Mouse (Mus musculus): ENCODE results near the gene Tubd1. TPM values are rescaled to one million over a fixed set of nuclear protein-coding genes. Genes with fewer than 3 reads are reported as not detected.

The Tubd1 gene
- polyA plus RNA-seq, 1 experiment from 2014 or later: 12.6 TPM

DNA sequence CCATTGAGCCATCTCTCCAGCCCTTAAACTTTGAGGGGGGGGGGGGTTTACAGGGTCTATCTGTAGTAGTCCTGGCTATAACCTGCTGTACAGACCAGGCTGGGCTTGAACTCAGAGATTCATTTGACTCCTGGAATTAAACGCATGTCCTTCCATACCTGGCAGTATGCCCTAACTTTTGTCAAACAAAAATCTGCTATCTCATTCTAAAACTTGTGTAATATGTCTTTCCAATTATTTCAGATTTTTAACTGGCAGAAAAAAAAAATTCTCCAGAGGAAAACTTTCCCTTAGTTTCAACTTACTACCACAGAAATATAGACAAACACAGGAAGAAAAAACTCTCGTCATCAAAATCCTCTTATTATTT lies 4.3 kb upstream of the Tubd1 start:
- WGBS: 94% methylated on average over 2 of the region's 2 CpGs
- H3K9me3 ChIP-seq (replicated peaks; ENCODE audit: control insufficient read depth, low read length): no peaks in the 10 kb centered on the region
- no peak for ATAC-seq (replicated peaks; ENCODE audit: insufficient number of reproducible peaks, low FRiP score, low TSS enrichment, low read depth)
- H3K27me3 ChIP-seq (ENCODE audit: control insufficient read depth, insufficient read depth, low read length): no peaks in the 10 kb centered on the region
- H3K4me3 ChIP-seq (ENCODE audit: low read depth, low read length): no peak overlapping the region
- no peaks in the 10 kb centered on the region for H3K36me3 ChIP-seq (replicated peaks; ENCODE audit: control insufficient read depth, insufficient read depth, low read depth, low read length)
- no peak overlapping the region for H3K9ac ChIP-seq (replicated peaks; ENCODE audit: low read length)
- peaks cover 2% of the 10 kb centered on the region; the same call in 1 of the 2 replicates for H3K4me1 ChIP-seq (ENCODE audit: control insufficient read depth, insufficient read depth, low read length)
- DNase-seq (ENCODE audit: low spot score): no peak
- H3K4me2 ChIP-seq (ENCODE audit: low read depth, low read length): no peak overlapping the region
- H3K27ac ChIP-seq (replicated peaks; ENCODE audit: low read depth, low read length): no peak overlapping the region

DNA sequence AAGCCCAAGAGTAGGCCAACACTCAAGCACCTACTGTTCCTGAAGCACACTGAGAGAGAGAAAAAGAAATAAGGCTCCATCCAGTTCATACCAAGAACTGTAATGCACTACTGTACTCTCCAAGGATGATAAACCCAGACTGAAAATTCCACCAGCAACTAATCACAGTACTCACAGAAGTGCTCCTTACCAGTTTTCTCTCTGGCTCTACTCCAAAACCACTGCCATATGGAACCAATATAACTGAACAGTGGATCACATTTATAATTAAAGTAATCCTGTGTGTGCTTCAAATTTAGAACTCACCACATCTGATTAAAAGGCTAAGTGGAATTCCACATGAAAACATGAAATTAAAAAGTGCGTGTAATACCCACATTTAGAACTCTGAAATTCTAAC lies 1.9 kb upstream of the Tubd1 start:
- WGBS: 51% methylated on average over 1 of the region's 1 CpGs
- no peak overlapping the region for H3K4me2 ChIP-seq (ENCODE audit: low read depth, low read length)
- ATAC-seq (replicated peaks; ENCODE audit: insufficient number of reproducible peaks, low FRiP score, low TSS enrichment, low read depth): no peak

DNA sequence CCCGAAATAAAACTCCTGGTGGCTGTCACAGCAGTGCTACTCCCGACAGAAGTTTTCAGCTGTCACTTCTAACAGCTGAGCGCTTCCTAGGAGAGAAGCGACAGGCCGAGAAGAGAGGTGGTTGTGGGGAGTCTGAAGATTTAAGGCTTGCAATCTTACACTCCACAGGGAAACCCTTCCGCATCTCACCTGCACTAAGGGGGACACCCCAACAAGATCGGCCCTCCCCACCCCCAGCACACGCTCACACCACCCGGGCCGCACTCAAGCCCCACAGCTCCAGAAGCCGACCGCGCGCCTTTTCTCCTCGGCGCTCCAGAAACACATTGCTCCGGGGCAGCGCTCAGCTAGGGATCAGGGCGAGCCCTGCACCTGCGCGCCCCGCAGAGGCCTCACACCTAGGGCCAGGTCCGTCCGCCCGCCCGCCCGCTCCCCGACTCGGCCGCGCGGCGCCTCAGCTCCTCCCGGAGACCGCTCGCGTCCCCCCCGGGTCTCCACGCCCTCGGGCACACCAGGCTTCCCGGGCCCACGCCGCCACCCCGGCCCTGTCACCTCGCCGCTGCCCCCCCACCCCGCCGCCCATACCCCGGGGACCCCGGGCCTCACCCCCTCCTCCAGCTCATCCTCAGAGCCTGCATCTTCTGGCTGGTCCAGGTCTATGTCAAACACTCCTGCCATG lies 692 bp upstream of the Tubd1 start:
- no peaks in the 10 kb centered on the region for H3K9me3 ChIP-seq (replicated peaks; ENCODE audit: control insufficient read depth, low read length)
- peaks cover 2% of the 10 kb centered on the region; the same call in 1 of the 2 replicates for H3K4me1 ChIP-seq (ENCODE audit: control insufficient read depth, insufficient read depth, low read length)
- peak overlapping the region; percentile 80 for H3K4me2 ChIP-seq (ENCODE audit: low read depth, low read length)
- no peaks in the 10 kb centered on the region for H3K27me3 ChIP-seq (ENCODE audit: control insufficient read depth, insufficient read depth, low read length)
- ATAC-seq (replicated peaks; ENCODE audit: insufficient number of reproducible peaks, low FRiP score, low TSS enrichment, low read depth) (peak; percentile 68), DNase-seq (ENCODE audit: low spot score) (peak; percentile 24)
- WGBS: 1% methylated on average over 46 of the region's 50 CpGs
- peak overlapping the region; percentile 96 for H3K4me3 ChIP-seq (ENCODE audit: low read depth, low read length)
- H3K36me3 ChIP-seq (replicated peaks; ENCODE audit: control insufficient read depth, insufficient read depth, low read depth, low read length): no peaks in the 10 kb centered on the region
- H3K27ac ChIP-seq (replicated peaks; ENCODE audit: low read depth, low read length): peak overlapping the region; percentile 73; the same call in 1 of the 2 replicates
- H3K9ac ChIP-seq (replicated peaks; ENCODE audit: low read length): peak overlapping the region; percentile 94

More for the DNA sequence above, 1.9 kb upstream of the Tubd1 start:
- DNase-seq (ENCODE audit: low spot score): peak; percentile 64
- Histone ChIP-seq H3K36me3 (replicated peaks; ENCODE audit: control insufficient read depth, insufficient read depth, low read depth, low read length) (no peaks in the 10 kb centered on the region), H3K27ac (replicated peaks; ENCODE audit: low read depth, low read length) (no peak overlapping the region), H3K4me3 (ENCODE audit: low read depth, low read length) (no peak overlapping the region), H3K9ac (replicated peaks; ENCODE audit: low read length) (no peak overlapping the region), H3K27me3 (ENCODE audit: control insufficient read depth, insufficient read depth, low read length) (no peaks in the 10 kb centered on the region), H3K4me1 (ENCODE audit: control insufficient read depth, insufficient read depth, low read length) (peaks cover 2% of the 10 kb centered on the region; the same call in 1 of the 2 replicates), H3K9me3 (replicated peaks; ENCODE audit: control insufficient read depth, low read length) (no peaks in the 10 kb centered on the region)

DNA sequence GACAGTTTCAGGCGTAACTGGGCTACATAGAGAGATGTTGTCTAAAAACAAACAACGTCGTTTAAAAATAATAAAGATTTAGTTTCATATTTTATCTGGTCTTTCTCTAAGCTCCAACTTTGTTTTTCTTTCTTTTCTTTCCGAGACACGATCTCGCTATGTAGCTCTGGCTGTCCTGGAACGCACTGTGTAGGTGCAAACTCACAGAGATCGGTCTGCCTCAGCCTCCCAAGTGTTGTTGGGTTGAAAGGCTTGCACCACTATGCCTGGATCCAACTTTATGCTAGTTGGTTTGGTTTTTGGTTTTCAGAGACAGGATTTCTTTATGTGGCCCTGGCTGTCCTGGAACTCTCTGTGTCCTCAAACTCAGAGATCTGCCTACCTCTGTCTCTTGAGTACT lies 765 bp downstream of the Tubd1 start:
- Histone ChIP-seq H3K4me1 (ENCODE audit: control insufficient read depth, insufficient read depth, low read length) (peaks cover 2% of the 10 kb centered on the region; the same call in 1 of the 2 replicates), H3K27ac (replicated peaks; ENCODE audit: low read depth, low read length) (no peak overlapping the region), H3K4me3 (ENCODE audit: low read depth, low read length) (peak overlapping the region; percentile 96), H3K9me3 (replicated peaks; ENCODE audit: control insufficient read depth, low read length) (no peaks in the 10 kb centered on the region), H3K27me3 (ENCODE audit: control insufficient read depth, insufficient read depth, low read length) (no peaks in the 10 kb centered on the region), H3K4me2 (ENCODE audit: low read depth, low read length) (peak overlapping the region; percentile 27; the same call in 1 of the 2 replicates), H3K9ac (replicated peaks; ENCODE audit: low read length) (peak overlapping the region; percentile 46), H3K36me3 (replicated peaks; ENCODE audit: control insufficient read depth, insufficient read depth, low read depth, low read length) (no peaks in the 10 kb centered on the region; the same call in 1 of the 2 replicates)
- DNase-seq (ENCODE audit: low spot score) (no peak), ATAC-seq (replicated peaks; ENCODE audit: insufficient number of reproducible peaks, low FRiP score, low TSS enrichment, low read depth) (no peak)
- WGBS: 77% methylated on average over 8 of the region's 8 CpGs

DNA sequence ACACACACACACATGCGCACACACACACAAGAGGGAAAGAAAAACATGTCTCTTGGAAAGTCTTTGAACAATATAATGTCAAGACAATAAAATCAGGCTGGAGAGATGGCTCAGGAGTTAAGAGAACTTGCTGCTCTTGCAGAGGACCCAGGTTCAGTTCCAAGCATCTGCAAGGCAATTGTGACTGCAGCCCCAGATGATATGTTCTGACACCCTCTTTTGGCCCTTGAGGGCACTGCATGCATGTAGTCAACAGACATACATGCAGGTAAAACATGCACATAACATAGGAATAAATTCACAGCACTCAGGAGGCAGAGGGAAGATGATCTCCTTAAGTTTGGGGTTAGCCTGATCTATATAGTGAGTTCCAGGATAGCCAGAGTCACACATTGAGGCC lies 2.6 kb downstream of the Tubd1 start:
- no peak overlapping the region for H3K9ac ChIP-seq (replicated peaks; ENCODE audit: low read length)
- WGBS: 95% methylated on average over 1 of the region's 1 CpGs
- H3K9me3 ChIP-seq (replicated peaks; ENCODE audit: control insufficient read depth, low read length): no peaks in the 10 kb centered on the region
- peaks cover 2% of the 10 kb centered on the region; the same call in 1 of the 2 replicates for H3K4me1 ChIP-seq (ENCODE audit: control insufficient read depth, insufficient read depth, low read length)
- no peak for ATAC-seq (replicated peaks; ENCODE audit: insufficient number of reproducible peaks, low FRiP score, low TSS enrichment, low read depth)
- no peak for DNase-seq (ENCODE audit: low spot score)
- no peaks in the 10 kb centered on the region for H3K27me3 ChIP-seq (ENCODE audit: control insufficient read depth, insufficient read depth, low read length)
- no peak overlapping the region for H3K4me2 ChIP-seq (ENCODE audit: low read depth, low read length)
- no peak overlapping the region for H3K4me3 ChIP-seq (ENCODE audit: low read depth, low read length)
- no peaks in the 10 kb centered on the region; the same call in 1 of the 2 replicates for H3K36me3 ChIP-seq (replicated peaks; ENCODE audit: control insufficient read depth, insufficient read depth, low read depth, low read length)
- no peak overlapping the region for H3K27ac ChIP-seq (replicated peaks; ENCODE audit: low read depth, low read length)

DNA sequence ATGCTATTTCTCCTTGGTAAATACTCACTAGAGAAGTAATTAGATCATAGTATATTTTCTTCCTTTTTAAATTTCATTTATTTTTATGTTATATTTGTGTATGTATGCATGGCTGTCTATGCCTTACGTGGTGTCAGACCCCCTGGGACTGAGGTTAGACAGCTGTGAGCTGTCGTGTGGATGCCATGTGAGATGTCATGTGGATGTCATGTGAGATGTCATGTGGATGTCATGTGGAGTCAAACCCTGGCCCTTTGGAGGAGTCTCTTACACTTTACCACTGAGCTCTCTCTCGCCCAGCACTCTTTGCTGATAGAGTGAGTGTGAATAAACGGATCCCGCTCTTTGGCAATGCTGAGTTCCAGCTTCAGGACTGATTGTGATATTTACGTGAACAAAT lies 8.7 kb downstream of the Tubd1 start:
- Histone ChIP-seq H3K4me1 (ENCODE audit: control insufficient read depth, insufficient read depth, low read length) (no peaks in the 10 kb centered on the region), H3K4me2 (ENCODE audit: low read depth, low read length) (no peak overlapping the region), H3K9ac (replicated peaks; ENCODE audit: low read length) (no peak overlapping the region), H3K27me3 (ENCODE audit: control insufficient read depth, insufficient read depth, low read length) (no peaks in the 10 kb centered on the region), H3K4me3 (ENCODE audit: low read depth, low read length) (no peak overlapping the region), H3K9me3 (replicated peaks; ENCODE audit: control insufficient read depth, low read length) (no peaks in the 10 kb centered on the region), H3K36me3 (replicated peaks; ENCODE audit: control insufficient read depth, insufficient read depth, low read depth, low read length) (no peaks in the 10 kb centered on the region; the same call in 1 of the 2 replicates), H3K27ac (replicated peaks; ENCODE audit: low read depth, low read length) (no peak overlapping the region)
- DNase-seq (ENCODE audit: low spot score): no peak
- no peak for ATAC-seq (replicated peaks; ENCODE audit: insufficient number of reproducible peaks, low FRiP score, low TSS enrichment, low read depth)
- 91% methylated on average over 6 of the region's 6 CpGs for WGBS

DNA sequence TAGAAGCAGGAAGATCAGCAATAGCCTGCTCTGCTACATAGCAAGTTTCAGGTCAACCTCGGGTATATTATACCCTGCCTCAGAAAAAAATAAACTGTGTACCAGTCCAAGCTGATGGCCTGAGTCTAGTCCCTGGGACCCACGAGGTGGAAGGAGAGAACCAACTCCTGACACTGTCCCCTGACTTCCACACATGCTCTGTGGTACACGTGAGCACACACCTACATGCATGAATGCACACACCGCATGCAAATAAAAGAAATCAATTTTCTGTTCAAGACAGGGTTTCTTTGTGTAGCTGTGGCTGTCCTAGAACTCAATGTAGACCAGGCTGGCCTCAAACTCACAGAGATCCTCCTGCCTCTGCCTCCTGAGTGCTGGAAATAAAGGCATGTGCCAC lies 13.5 kb downstream of the Tubd1 start:
- Histone ChIP-seq H3K27me3 (ENCODE audit: control insufficient read depth, insufficient read depth, low read length) (no peaks in the 10 kb centered on the region), H3K4me1 (ENCODE audit: control insufficient read depth, insufficient read depth, low read length) (no peaks in the 10 kb centered on the region), H3K4me3 (ENCODE audit: low read depth, low read length) (no peak overlapping the region), H3K9ac (replicated peaks; ENCODE audit: low read length) (no peak overlapping the region), H3K4me2 (ENCODE audit: low read depth, low read length) (no peak overlapping the region), H3K36me3 (replicated peaks; ENCODE audit: control insufficient read depth, insufficient read depth, low read depth, low read length) (no peaks in the 10 kb centered on the region), H3K9me3 (replicated peaks; ENCODE audit: control insufficient read depth, low read length) (no peaks in the 10 kb centered on the region), H3K27ac (replicated peaks; ENCODE audit: low read depth, low read length) (no peak overlapping the region)
- WGBS: 94% methylated on average over 4 of the region's 4 CpGs
- DNase-seq (ENCODE audit: low spot score) (no peak), ATAC-seq (replicated peaks; ENCODE audit: insufficient number of reproducible peaks, low FRiP score, low TSS enrichment, low read depth) (no peak)

DNA sequence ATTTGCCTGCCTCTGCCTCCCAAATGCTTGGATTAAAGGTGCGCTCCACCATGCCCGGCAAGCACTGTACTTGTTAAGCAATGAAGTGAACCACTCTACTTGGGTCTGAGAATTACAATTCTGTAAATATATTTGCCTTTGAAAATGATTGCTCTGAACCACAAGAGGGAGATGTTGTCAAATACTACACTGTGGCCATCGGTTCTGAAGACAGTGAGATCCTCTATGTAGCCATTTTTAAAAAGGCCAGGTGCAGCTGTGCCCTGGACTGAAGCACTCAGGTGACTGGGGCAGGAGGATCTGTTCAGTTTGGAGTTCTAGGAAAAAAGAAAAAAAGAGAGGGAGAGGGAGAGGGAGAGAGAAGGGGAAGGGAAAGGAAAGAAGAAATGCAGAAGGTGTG lies 23.6 kb downstream of the Tubd1 start:
- DNase-seq (ENCODE audit: low spot score) (peak; percentile 60), ATAC-seq (replicated peaks; ENCODE audit: insufficient number of reproducible peaks, low FRiP score, low TSS enrichment, low read depth) (no peak)
- 68% methylated on average over 3 of the region's 3 CpGs for WGBS
- H3K9me3 ChIP-seq (replicated peaks; ENCODE audit: control insufficient read depth, low read length): no peaks in the 10 kb centered on the region
- H3K4me2 ChIP-seq (ENCODE audit: low read depth, low read length): no peak overlapping the region
- H3K36me3 ChIP-seq (replicated peaks; ENCODE audit: control insufficient read depth, insufficient read depth, low read depth, low read length): no peaks in the 10 kb centered on the region
- no peaks in the 10 kb centered on the region for H3K27me3 ChIP-seq (ENCODE audit: control insufficient read depth, insufficient read depth, low read length)
- no peak overlapping the region for H3K9ac ChIP-seq (replicated peaks; ENCODE audit: low read length)
- no peak overlapping the region for H3K4me3 ChIP-seq (ENCODE audit: low read depth, low read length)
- no peak overlapping the region for H3K27ac ChIP-seq (replicated peaks; ENCODE audit: low read depth, low read length)
- no peaks in the 10 kb centered on the region; the same call in 1 of the 2 replicates for H3K4me1 ChIP-seq (ENCODE audit: control insufficient read depth, insufficient read depth, low read length)

Data from embryonic facial prominence, embryonic 11.5 days (tissue).